Mouse (Mus musculus): ENCODE data around the gene Kars. TPM values are rescaled to one million over a fixed set of nuclear protein-coding genes. Genes with fewer than 3 reads are reported as not detected.
A peak's percentile ranks its signal among the peaks of the same experiment; 100 is the strongest.

The Kars gene
- 158 and 168 TPM in 2 replicates for polyA plus RNA-seq (2015; fragmentation: Nextera tagmentation; extraction: Ambion mirVana)

GRCm38 (mm10) chr8:112010997-112011815 lies at the start of gene Kars, which contains the start of gene Terf2ip:
Kars (minus strand) TSS chr8:112011323.
Terf2ip (plus strand) TSS chr8:112011398.
- H3K9me3 ChIP-seq: no peaks in the 10 kb centered on the region
- peak within 1 kb of the TSS; percentile 95 for H3K4me3 ChIP-seq
- peaks cover 24% of the 10 kb centered on the region for H3K4me1 ChIP-seq (replicated peaks)
- ATAC-seq (ENCODE audit: low FRiP score, low read depth): peak; percentile 97
- under 1% methylated on average over 61 of the region's 61 CpGs for WGBS
- H3K4me2 ChIP-seq: peak within 1 kb of the TSS; percentile 82
- no peaks in the 10 kb centered on the region for H3K27me3 ChIP-seq
- H3K36me3 ChIP-seq: peaks cover 6% of the 10 kb centered on the region; the same call in 1 of the 2 replicates
- peak within 1 kb of the TSS; percentile 87 for H3K27ac ChIP-seq (replicated peaks)
- H3K9ac ChIP-seq: peak within 1 kb of the TSS; percentile 95

- H3K4me3 ChIP-seq: no peak overlapping the region
- no peaks in the 10 kb centered on the region for H3K4me1 ChIP-seq (replicated peaks)
- H3K9ac ChIP-seq: no peak overlapping the region
- H3K27ac ChIP-seq (replicated peaks): no peak overlapping the region
- H3K27me3 ChIP-seq: no peaks in the 10 kb centered on the region
- H3K9me3 ChIP-seq: no peaks in the 10 kb centered on the region
- no peaks in the 10 kb centered on the region for H3K36me3 ChIP-seq
- no peak overlapping the region for H3K4me2 ChIP-seq
- ATAC-seq (ENCODE audit: low FRiP score, low read depth): no peak
These were observed 43.3 kb upstream of the Kars start for GRCm38 (mm10) chr8:112054456-112054855.

- H3K36me3 ChIP-seq: no peaks in the 10 kb centered on the region
- H3K4me3 ChIP-seq: no peak overlapping the region
- H3K9me3 ChIP-seq: no peaks in the 10 kb centered on the region
- H3K9ac ChIP-seq: no peak overlapping the region
- 85% methylated on average over 9 of the region's 9 CpGs for WGBS
- H3K4me2 ChIP-seq: no peak overlapping the region
- no peaks in the 10 kb centered on the region for H3K4me1 ChIP-seq (replicated peaks)
- H3K27me3 ChIP-seq: no peaks in the 10 kb centered on the region
- H3K27ac ChIP-seq (replicated peaks): no peak overlapping the region
- no peak for ATAC-seq (ENCODE audit: low FRiP score, low read depth)
These were observed 40.4 kb upstream of the Kars start for GRCm38 (mm10) chr8:112051537-112051936.

- Histone ChIP-seq H3K36me3 (no peaks in the 10 kb centered on the region), H3K27ac (replicated peaks) (no peak overlapping the region), H3K27me3 (no peaks in the 10 kb centered on the region), H3K9me3 (no peaks in the 10 kb centered on the region), H3K4me1 (replicated peaks) (no peaks in the 10 kb centered on the region), H3K9ac (no peak overlapping the region), H3K4me3 (no peak overlapping the region), H3K4me2 (no peak overlapping the region)
- no peak for ATAC-seq (ENCODE audit: low FRiP score, low read depth)
- 83% methylated on average over 6 of the region's 6 CpGs for WGBS
These were observed 38.9 kb upstream of the Kars start for GRCm38 (mm10) chr8:112049984-112050383.

- H3K27ac ChIP-seq (replicated peaks): no peak overlapping the region
- ATAC-seq (ENCODE audit: low FRiP score, low read depth): no peak
- no peaks in the 10 kb centered on the region for H3K27me3 ChIP-seq
- H3K4me3 ChIP-seq: no peak overlapping the region
- no peaks in the 10 kb centered on the region for H3K9me3 ChIP-seq
- no peak overlapping the region for H3K4me2 ChIP-seq
- no peaks in the 10 kb centered on the region for H3K4me1 ChIP-seq (replicated peaks)
- 69% methylated on average over 6 of the region's 6 CpGs for WGBS
- H3K36me3 ChIP-seq: no peaks in the 10 kb centered on the region
- no peak overlapping the region for H3K9ac ChIP-seq
These were observed 37.2 kb upstream of the Kars start for GRCm38 (mm10) chr8:112048293-112048692.

GRCm38 (mm10) chr8:112045896-112046295 lies 34.8 kb upstream of the Kars start:
- Histone ChIP-seq H3K27ac (replicated peaks) (no peak overlapping the region), H3K4me2 (no peak overlapping the region), H3K9ac (no peak overlapping the region), H3K27me3 (no peaks in the 10 kb centered on the region), H3K9me3 (no peaks in the 10 kb centered on the region), H3K36me3 (no peaks in the 10 kb centered on the region), H3K4me1 (replicated peaks) (no peaks in the 10 kb centered on the region), H3K4me3 (no peak overlapping the region)
- ATAC-seq (ENCODE audit: low FRiP score, low read depth): peak; percentile 77; the same call in 1 of the 2 replicates
- 3% methylated on average over 7 of the region's 7 CpGs for WGBS

- H3K9me3 ChIP-seq: no peaks in the 10 kb centered on the region
- WGBS: 89% methylated on average over 5 of the region's 5 CpGs
- no peak overlapping the region for H3K9ac ChIP-seq
- H3K36me3 ChIP-seq: no peaks in the 10 kb centered on the region
- no peak overlapping the region for H3K4me2 ChIP-seq
- no peaks in the 10 kb centered on the region for H3K27me3 ChIP-seq
- no peak for ATAC-seq (ENCODE audit: low FRiP score, low read depth)
- H3K4me1 ChIP-seq (replicated peaks): no peaks in the 10 kb centered on the region
- H3K27ac ChIP-seq (replicated peaks): no peak overlapping the region
- H3K4me3 ChIP-seq: no peak overlapping the region
These were observed 34.1 kb upstream of the Kars start for GRCm38 (mm10) chr8:112045182-112045581.

- no peaks in the 10 kb centered on the region for H3K9me3 ChIP-seq
- H3K36me3 ChIP-seq: no peaks in the 10 kb centered on the region
- H3K4me2 ChIP-seq: no peak overlapping the region
- ATAC-seq (ENCODE audit: low FRiP score, low read depth): no peak
- H3K4me1 ChIP-seq (replicated peaks): no peaks in the 10 kb centered on the region
- no peaks in the 10 kb centered on the region for H3K27me3 ChIP-seq
- H3K4me3 ChIP-seq: no peak overlapping the region
- H3K9ac ChIP-seq: no peak overlapping the region
- WGBS: 86% methylated on average over 18 of the region's 18 CpGs
- H3K27ac ChIP-seq (replicated peaks): no peak overlapping the region
These were observed 26.4 kb upstream of the Kars start for GRCm38 (mm10) chr8:112037521-112037920.

GRCm38 (mm10) chr8:112034603-112035002 lies 23.5 kb upstream of the Kars start:
- Histone ChIP-seq H3K36me3 (no peaks in the 10 kb centered on the region), H3K9me3 (no peaks in the 10 kb centered on the region), H3K27me3 (no peaks in the 10 kb centered on the region), H3K4me3 (no peak overlapping the region), H3K4me2 (no peak overlapping the region), H3K9ac (no peak overlapping the region), H3K27ac (replicated peaks) (no peak overlapping the region), H3K4me1 (replicated peaks) (no peaks in the 10 kb centered on the region)
- ATAC-seq (ENCODE audit: low FRiP score, low read depth): no peak
- 21% methylated on average over 8 of the region's 8 CpGs for WGBS

- Histone ChIP-seq H3K9me3 (no peaks in the 10 kb centered on the region), H3K4me1 (replicated peaks) (no peaks in the 10 kb centered on the region), H3K27ac (replicated peaks) (no peak overlapping the region), H3K9ac (no peak overlapping the region), H3K27me3 (no peaks in the 10 kb centered on the region), H3K4me2 (no peak overlapping the region), H3K36me3 (no peaks in the 10 kb centered on the region), H3K4me3 (no peak overlapping the region)
- WGBS: 46% methylated on average over 7 of the region's 7 CpGs
- ATAC-seq (ENCODE audit: low FRiP score, low read depth): no peak
These were observed 21.9 kb upstream of the Kars start for GRCm38 (mm10) chr8:112033071-112033470.

- H3K4me1 ChIP-seq (replicated peaks): no peaks in the 10 kb centered on the region
- H3K9me3 ChIP-seq: no peaks in the 10 kb centered on the region
- no peak overlapping the region for H3K4me3 ChIP-seq
- WGBS: 66% methylated on average over 6 of the region's 6 CpGs
- H3K4me2 ChIP-seq: no peak overlapping the region
- H3K36me3 ChIP-seq: no peaks in the 10 kb centered on the region
- no peak overlapping the region for H3K9ac ChIP-seq
- ATAC-seq (ENCODE audit: low FRiP score, low read depth): no peak
- H3K27ac ChIP-seq (replicated peaks): no peak overlapping the region
- H3K27me3 ChIP-seq: no peaks in the 10 kb centered on the region
These were observed 19.5 kb upstream of the Kars start for GRCm38 (mm10) chr8:112030663-112031062.

GRCm38 (mm10) chr8:112029455-112029854 lies 18.3 kb upstream of the Kars start:
- no peak for ATAC-seq (ENCODE audit: low FRiP score, low read depth)
- Histone ChIP-seq H3K9ac (no peak overlapping the region), H3K27ac (replicated peaks) (no peak overlapping the region), H3K27me3 (no peaks in the 10 kb centered on the region), H3K9me3 (no peaks in the 10 kb centered on the region), H3K4me1 (replicated peaks) (no peaks in the 10 kb centered on the region), H3K4me3 (no peak overlapping the region), H3K4me2 (no peak overlapping the region), H3K36me3 (no peaks in the 10 kb centered on the region)
- 86% methylated on average over 7 of the region's 7 CpGs for WGBS

Data from hindbrain, embryonic 15.5 days (tissue).